Mouse (Mus musculus) lung, postnatal 0 days (tissue): ENCODE data around the gene Ccdc13.
A peak's percentile ranks its signal among the peaks of the same experiment; 100 is the strongest.

ENCODE experiments used
- CTCF ChIP-seq: IDR thresholded peaks from 2 replicates; pipeline ENCODE4 v1.5.1; 2016; ENCODE audit warnings: antibody characterized with exemption, mild to moderate bottlenecking
- EP300 ChIP-seq: IDR thresholded peaks from 2 replicates; pipeline ENCODE4 v1.6.1; 2016; ENCODE audit warnings: antibody characterized with exemption, mild to moderate bottlenecking, control low read depth

DNA sequence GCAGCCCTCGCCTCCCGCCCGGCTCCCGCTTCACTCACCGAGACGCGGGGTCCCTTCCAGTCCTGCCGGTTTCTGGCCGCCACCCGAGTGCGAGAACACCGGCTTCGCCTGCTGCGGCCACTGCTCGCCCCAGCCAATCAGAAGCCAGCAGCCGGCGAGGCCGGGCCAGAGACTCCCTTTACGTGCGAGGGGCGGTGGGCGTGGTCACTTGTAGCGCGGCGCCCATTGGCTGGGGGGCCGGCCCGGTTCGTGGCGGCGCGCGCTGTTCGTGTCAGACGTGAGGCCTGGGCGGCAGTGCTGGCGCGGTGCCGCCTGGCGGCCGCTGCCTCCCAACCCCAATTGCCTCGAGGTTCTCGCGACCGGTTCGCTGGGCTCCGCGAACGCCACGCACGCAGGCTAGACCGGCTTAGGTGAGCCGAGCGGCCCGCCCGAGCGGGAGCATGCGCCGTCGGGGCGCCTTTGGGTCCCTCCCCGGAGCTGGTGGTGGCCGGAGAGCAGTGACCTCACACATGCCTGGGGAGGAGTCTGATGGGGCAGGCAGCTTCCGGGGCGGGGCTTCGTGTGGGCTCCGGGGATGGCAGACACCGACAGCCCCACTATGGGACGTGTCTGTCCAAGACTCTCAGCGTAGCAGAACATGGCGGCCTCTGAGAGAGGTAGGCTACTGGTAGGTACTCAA lies 18.4 kb upstream of the Ccdc13 start:
- peak; percentile 55 for TF ChIP-seq CTCF
- no peak for TF ChIP-seq EP300
